Mouse (Mus musculus) cerebellum, adult 2 months (tissue): Measurements from ENCODE around the gene Chrm1.

Experiments used
- CTCF ChIP-seq: fragments of 200-500 bp; IDR thresholded peaks from 2 replicates; pipeline ENCODE4 v1.5.1; 2011; ENCODE audit warnings: low read depth, mild to moderate bottlenecking, control low read depth, low read length, moderate library complexity, borderline replicate concordance; ENCODE audit not compliant: insufficient read depth
- POLR2A ChIP-seq: fragments of 200-500 bp; IDR thresholded peaks from 2 replicates; pipeline ENCODE4 v1.6.1; 2011; ENCODE audit warnings: low read length, control low read depth, borderline replicate concordance; ENCODE audit not compliant: insufficient read depth

GRCm38 (mm10) chr19:8665746-8666145 is 2.2 kb downstream of the Chrm1 start:
- TF ChIP-seq CTCF (no peak), POLR2A (no peak)
